Mouse (Mus musculus): ENCODE data around the gene Tedc1.

GRCm38 (mm10) chr12:113148381-113149035 lies 7.7 kb upstream of the Tedc1 start:
- peak; percentile 65 for TF ChIP-seq CTCF (IDR thresholded peaks at IDR 0.05)
- TF ChIP-seq EP300 (IDR thresholded peaks at IDR 0.05), result no peak

All from lung, postnatal 0 days (tissue).